Comparison of ENCODE assay signal across 9 mouse cellular contexts in genomic region chr6:5858901-5859598, GRCm38 (mm10).
DNase-seq lines count a peak whose midpoint lies in the region; ATAC-seq lines count a peak whose summit lies in the region.
"Had no signal": no experiment of that assay in that cellular context is flagged by ENCODE, and none has a peak within 500 bp of the region (broad histone marks: within the 10 kb centered on the region; RNA-seq: fewer than 3 reads in every experiment).

No protein-coding gene starts in this region.

- no peaks in the 10 kb centered on the region for H3K4me1 ChIP-seq in heart, embryonic 14.5 days (ENCODE audit: control insufficient read depth in 2 of 2, insufficient read depth in 2 of 2, low read length in 2 of 2)
- H3K4me1 ChIP-seq in heart, embryonic 12.5 days (replicated peaks): no peaks in the 10 kb centered on the region
- H3K4me1 ChIP-seq in hindbrain, embryonic 13.5 days (replicated peaks): peaks cover 11% of the 10 kb centered on the region; the same call in 1 of the 2 replicates
- no peaks in the 10 kb centered on the region for H3K4me1 ChIP-seq in midbrain, embryonic 11.5 days (ENCODE audit: control insufficient read depth, insufficient read depth, low read length)

- H3K27me3 ChIP-seq in heart, embryonic 14.5 days (ENCODE audit: control insufficient read depth, insufficient read depth, low read length): no peaks in the 10 kb centered on the region
- 0 out of 2 replicates have a peak, but pooled peaks cover 6% of the 10 kb centered on the region for H3K27me3 ChIP-seq in heart, embryonic 12.5 days (replicated peaks)
- peaks cover 14% of the 10 kb centered on the region for H3K27me3 ChIP-seq in hindbrain, embryonic 13.5 days
- no peaks in the 10 kb centered on the region for H3K27me3 ChIP-seq in midbrain, embryonic 11.5 days (ENCODE audit: control insufficient read depth, insufficient read depth, low read length)

- peak overlapping the region; percentile 60 for H3K4me2 ChIP-seq in heart, embryonic 14.5 days (ENCODE audit: low read length)
- no peak overlapping the region for H3K4me2 ChIP-seq in heart, embryonic 12.5 days
- H3K4me2 ChIP-seq in hindbrain, embryonic 13.5 days: peak overlapping the region; percentile 45
- 0 out of 2 replicates have a peak overlapping the region, but pooled peaks have one; percentile 10 for H3K4me2 ChIP-seq in midbrain, embryonic 11.5 days

- DNase-seq in ZHBTc4 (ENCODE audit: low read depth, low spot score): peak; percentile 35
- peak; percentile 90 for DNase-seq in midbrain, embryonic 11.5 days (ENCODE audit: low spot score, missing footprints)
- no peak for DNase-seq in spleen, adult 18-20 months
- DNase-seq in urinary bladder, postnatal 10 days (ENCODE audit: low spot score): no peak
- DNase-seq in cerebellum, adult 11 months: no peak

- WGBS in heart, embryonic 14.5 days: 71% methylated on average over 20 of the region's 20 CpGs
- WGBS in heart, embryonic 12.5 days: 64% methylated on average over 20 of the region's 20 CpGs
- WGBS in hindbrain, embryonic 13.5 days: 26% methylated on average over 20 of the region's 20 CpGs
- WGBS in midbrain, embryonic 11.5 days: 63% methylated on average over 20 of the region's 20 CpGs

- H3K36me3 ChIP-seq in heart, embryonic 14.5 days (ENCODE audit: control insufficient read depth, insufficient read depth, low read length): no peaks in the 10 kb centered on the region
- H3K36me3 ChIP-seq in heart, embryonic 12.5 days: no peaks in the 10 kb centered on the region
- no peaks in the 10 kb centered on the region for H3K36me3 ChIP-seq in hindbrain, embryonic 13.5 days
- no peaks in the 10 kb centered on the region for H3K36me3 ChIP-seq in midbrain, embryonic 11.5 days (ENCODE audit: control insufficient read depth, insufficient read depth, low read length)

- H3K9me3 ChIP-seq in heart, embryonic 14.5 days (ENCODE audit: control insufficient read depth, low read length): no peaks in the 10 kb centered on the region
- H3K9me3 ChIP-seq in heart, embryonic 12.5 days (replicated peaks): no peaks in the 10 kb centered on the region
- no peaks in the 10 kb centered on the region for H3K9me3 ChIP-seq in hindbrain, embryonic 13.5 days
- H3K9me3 ChIP-seq in midbrain, embryonic 11.5 days (ENCODE audit: control insufficient read depth, low read length): no peaks in the 10 kb centered on the region

- H3K4me3 ChIP-seq in heart, embryonic 14.5 days (ENCODE audit: control insufficient read depth in 1 of 2, insufficient read depth in 1 of 2, low read depth in 1 of 2, low read length in 2 of 2): no peak overlapping the region
- H3K4me3 ChIP-seq in heart, embryonic 12.5 days: no peak overlapping the region
- peak overlapping the region; percentile 23 for H3K4me3 ChIP-seq in hindbrain, embryonic 13.5 days
- no peak overlapping the region for H3K4me3 ChIP-seq in midbrain, embryonic 11.5 days (ENCODE audit: low read depth, low read length)

- ATAC-seq in heart, embryonic 14.5 days (ENCODE audit: insufficient number of reproducible peaks, insufficient read depth, low FRiP score, low read depth): no peak
- no peak for ATAC-seq in heart, embryonic 12.5 days (ENCODE audit: insufficient number of reproducible peaks, low FRiP score)
- peak; percentile 69 for ATAC-seq in hindbrain, embryonic 13.5 days (ENCODE audit: low FRiP score)
- ATAC-seq in midbrain, embryonic 11.5 days (ENCODE audit: low FRiP score): peak; percentile 85
- ATAC-seq: CD4-positive, CD25-positive, alpha-beta regulatory T cell, adult 4 months had no signal

- no peak overlapping the region for H3K27ac ChIP-seq in heart, embryonic 14.5 days (replicated peaks in 1 of 2; ENCODE audit: control insufficient read depth in 1 of 2, insufficient read depth in 1 of 2, low read depth in 2 of 2, low read length in 2 of 2)
- no peak overlapping the region for H3K27ac ChIP-seq in heart, embryonic 12.5 days (ENCODE audit: poor library complexity, severe bottlenecking)
- no peak overlapping the region for H3K27ac ChIP-seq in hindbrain, embryonic 13.5 days
- H3K27ac ChIP-seq in midbrain, embryonic 11.5 days (ENCODE audit: low read depth, low read length): no peak overlapping the region

- no peak overlapping the region for H3K9ac ChIP-seq in heart, embryonic 14.5 days (ENCODE audit: low read length)
- no peak overlapping the region for H3K9ac ChIP-seq in heart, embryonic 12.5 days
- no peak overlapping the region for H3K9ac ChIP-seq in hindbrain, embryonic 13.5 days
- H3K9ac ChIP-seq in midbrain, embryonic 11.5 days (ENCODE audit: low read length): no peak overlapping the region

Comparison
In these comparisons a context has a peak if more than half of its experiments do, and no peak if none do; other contexts are left out.
1. ATAC-seq: peak in hindbrain, embryonic 13.5 days (single experiment) and midbrain, embryonic 11.5 days (single experiment); none in heart, embryonic 14.5 days (single experiment) and heart, embryonic 12.5 days (single experiment).
2. DNase-seq: peak in ZHBTc4 (single experiment) and midbrain, embryonic 11.5 days (single experiment); none in spleen, adult 18-20 months (0 of 2), urinary bladder, postnatal 10 days (single experiment) and cerebellum, adult 11 months (single experiment).